Mouse (Mus musculus): ENCODE measurements around the gene Prkce.

Gene Prkce

DNA sequence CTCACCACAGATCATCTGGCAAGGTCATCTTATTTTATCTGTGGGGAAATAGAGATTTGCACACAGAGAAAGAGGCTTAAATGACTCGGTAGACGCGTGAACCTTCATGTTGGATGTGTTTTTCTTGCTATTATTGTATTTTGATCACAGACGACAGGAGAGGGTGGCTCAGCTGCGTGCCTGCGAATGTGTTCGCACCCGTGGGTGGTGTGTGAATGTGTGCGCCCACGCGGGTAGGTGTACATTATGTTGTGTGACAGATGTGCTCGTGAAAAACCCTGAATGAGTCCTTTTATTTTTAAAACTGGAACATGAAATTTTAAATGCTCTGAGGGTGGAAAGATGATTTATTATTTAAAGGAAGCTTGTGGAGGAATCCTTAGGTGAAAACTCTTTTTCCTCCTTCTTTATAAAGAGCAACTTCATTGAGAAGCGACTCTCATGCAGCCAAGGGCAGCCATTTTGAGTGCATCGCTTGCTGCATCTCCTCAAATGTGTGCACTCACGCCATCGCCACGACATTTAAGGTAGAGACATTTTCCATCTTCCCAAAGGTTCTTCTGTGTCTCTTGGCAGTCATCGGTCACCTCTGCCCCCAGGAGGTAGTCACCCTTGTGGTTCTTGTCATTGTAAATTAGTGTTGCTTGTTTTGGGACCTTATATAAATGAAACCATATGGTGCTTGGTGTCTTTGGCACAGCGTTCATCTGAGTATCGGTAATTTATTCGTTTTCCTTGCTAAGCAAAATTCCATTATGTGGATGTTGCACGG is 177.8 kb downstream of the Prkce start:
- no peak for DNase-seq

DNA sequence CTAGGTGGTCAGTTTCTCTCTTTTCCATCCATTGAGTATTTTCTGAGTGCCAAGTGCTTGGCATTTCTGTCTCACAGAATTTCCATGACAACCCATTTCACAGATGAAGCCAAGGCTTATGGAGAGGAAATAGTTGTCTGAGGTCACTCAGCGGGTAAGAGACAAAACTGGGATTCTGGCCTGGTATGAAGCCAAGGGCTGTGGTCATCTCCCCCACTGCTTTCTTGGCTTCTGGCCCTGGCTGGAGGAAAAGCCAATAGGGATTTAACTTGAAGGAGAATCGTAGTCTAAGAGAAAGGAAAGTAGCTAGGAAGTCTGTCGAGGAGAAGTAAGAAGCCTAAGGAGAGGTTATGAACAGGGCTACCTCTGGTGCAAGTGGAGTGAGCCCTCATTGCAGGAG is 182.7 kb downstream of the Prkce start:
- peak; percentile 81 to 86 for DNase-seq

DNA sequence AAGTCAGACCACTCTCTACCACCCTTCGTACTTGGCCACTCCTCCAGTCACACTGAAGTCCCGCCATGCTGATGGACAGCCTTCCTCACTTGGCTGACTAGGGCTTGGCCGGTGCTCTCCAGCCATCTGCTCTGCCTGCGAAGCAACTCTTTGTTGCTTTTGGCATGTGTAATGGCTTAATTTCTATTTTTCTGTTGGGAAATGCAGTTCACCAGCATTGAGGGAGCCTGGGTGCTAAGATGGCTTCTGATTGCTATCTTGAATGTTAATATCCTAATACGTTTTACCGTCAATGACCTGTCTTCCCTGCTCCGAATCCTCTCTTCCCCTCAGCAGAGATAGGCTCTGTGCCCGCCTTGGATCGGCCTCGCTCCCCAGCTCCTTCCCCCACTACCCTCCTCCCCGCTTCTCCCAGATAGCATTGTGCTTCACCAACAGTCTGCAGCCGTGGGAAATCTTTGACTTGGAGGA is 183.2 kb downstream of the Prkce start:
- peak; percentile 48 to 65 for DNase-seq

DNA sequence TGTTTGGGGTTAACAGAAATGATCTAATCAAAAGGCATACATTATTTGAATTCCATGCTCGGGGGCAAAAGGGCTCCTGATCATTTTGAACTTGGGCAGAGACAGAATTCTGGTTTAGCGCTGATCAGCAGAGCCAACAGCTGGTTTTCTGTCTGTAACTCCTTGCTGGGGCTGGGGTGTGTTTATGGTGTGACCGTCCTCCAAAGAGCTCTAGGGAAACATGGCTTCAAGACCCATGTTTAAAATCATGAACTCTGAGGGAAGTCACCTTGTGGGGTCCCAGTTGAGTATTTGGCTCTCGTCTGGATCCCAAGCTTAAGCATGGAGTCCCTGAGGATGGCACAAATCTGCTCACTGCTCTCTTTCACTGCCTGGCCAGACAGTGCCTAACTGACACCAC is 183.7 kb downstream of the Prkce start:
- no peak for DNase-seq

DNA sequence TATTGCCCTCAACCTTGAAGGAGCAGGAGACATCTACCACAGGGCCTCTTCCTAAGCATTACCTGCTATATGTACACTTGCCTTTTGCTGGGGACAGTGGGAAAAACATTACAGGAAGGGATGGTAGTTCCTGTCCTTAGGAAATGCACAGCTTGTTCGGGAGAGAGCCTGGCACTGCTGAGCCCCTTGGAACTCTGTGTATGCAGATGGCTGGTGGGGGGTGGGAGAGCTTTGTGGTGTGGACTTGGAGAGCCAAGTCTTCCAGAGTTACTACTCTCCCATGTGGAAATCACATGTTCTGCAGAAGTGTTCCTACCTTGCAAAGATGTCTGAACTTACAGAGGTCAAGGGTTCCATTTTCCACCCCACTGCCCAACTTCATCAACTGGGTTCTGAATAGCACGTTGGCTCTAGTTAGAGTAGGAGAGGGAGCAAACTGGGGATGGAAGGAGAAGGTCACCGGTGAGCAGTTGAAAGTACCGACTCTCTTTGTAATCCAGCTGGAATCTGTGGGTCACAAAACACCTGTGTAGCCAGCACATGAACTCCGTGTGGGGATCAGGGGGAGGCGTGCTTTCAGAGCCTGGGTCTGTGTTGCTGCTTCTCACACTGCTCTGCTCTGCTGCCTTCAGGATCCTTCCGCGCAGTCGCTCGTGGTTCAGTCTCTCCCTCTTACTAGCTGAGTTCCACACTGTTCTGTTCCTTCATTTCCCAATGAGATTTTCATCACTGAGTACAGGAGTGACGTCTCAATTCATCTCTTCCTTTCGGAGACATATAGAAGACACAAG is 184.9 kb downstream of the Prkce start:
- no peak for DNase-seq

DNA sequence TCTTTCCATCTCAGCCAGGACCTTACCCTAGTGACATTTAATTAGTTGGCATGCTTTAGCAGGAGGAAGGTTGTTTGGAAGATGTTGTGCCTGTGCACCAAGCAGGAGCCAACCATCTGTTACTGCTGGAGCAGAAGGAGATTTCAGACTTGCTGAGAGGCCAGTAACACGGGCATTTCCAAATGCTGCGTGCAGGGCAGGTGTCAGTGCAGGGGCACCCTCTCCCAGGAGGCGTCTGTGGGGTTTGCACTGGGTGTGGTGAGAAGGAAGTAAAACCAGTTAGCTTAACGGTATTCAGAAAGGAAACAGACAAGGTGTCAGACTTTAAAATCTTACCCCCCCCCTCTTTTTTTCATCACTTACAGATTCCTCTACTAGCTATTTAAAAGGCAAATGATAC is 186.1 kb downstream of the Prkce start:
- DNase-seq, result no peak

DNA sequence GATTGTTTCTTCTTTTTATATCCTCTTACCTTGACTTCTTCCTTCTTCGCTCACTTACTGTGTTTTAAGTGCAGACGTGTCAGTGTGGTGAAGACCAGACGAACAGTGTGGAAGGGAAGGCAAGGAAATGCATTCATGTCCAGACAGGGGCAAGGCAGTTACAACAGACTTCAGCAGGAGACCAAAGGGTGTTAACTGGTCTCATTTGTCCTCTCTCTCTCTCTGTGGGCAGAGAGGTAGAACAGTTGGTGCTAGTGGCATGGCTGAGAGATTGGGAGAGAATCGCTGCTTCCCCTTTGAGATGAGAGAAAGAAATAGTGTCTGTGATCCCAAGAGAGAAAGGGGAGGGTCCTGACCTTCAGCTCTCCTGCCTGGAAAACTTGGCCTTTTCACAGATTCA is 186.5 kb downstream of the Prkce start:
- DNase-seq, result no peak

DNA sequence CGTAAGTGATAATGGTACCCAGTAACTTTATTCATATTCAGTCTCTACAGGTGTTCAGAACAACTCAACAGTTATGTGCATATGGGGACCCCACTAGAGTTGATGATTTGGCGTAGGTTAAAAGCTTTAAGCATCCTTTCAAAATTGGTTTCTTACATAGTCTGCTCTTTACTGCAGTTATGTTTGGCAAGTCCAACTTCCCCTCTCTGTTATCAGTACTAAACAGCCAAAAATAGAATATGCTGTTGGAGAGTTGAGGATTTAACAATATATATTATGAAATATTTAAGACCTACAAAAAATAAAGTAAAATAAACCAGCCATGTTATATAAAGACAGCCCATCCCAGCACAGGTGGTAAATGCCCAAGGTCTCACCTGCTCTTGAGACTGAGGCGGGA is 187.3 kb downstream of the Prkce start:
- DNase-seq, result no peak

DNA sequence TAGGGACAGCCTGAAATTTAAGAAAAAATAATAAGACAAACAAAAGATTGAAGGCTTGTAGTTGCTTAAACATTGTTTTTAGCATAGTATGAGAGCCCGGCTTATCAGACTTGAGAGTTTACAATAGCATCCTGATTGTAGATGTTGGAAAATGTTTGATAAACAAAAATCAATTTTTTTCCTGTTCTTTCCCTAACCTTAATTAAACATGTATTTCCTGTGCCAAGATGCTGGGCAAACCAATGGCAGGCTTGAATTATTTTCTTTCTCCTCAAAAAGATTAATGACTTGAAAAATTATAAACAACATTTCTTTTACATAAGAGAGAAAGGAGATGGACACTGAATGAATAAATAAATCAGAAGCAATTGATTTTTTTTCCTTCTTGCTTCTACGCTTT is 187.7 kb downstream of the Prkce start:
- no peak for DNase-seq

DNA sequence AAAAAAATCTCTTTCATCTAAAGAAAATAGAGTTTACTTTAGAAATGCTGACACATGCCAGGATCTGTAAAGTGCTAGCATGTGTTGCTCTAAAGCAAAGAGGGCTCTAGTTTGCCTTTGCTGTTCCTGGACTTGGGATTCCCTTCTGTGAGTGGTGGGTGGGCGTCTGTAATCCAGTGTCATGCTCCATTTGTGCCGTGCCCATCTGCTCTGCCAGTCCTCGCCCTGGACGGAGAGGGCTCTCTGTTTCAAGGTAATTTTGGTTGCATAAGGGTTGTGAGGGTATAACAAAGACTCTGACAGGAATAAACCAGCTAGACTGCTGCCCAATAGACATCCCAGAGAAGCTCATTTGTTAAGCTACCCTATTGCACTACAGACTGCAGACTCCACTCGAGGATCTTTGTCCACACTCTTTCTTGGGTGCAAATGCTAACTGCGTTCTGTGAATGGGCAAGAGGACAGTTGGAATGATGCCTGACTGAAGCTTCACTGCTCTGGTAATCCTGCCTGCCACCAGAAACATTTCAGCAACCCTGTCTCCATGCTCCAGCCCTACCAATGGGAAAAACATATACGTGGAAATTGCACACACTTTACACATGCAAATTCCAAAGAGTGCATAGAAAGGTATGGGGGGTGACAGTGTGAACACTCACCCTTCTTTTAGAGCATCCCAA is 188.3 kb downstream of the Prkce start:
- DNase-seq, result no peak

DNA sequence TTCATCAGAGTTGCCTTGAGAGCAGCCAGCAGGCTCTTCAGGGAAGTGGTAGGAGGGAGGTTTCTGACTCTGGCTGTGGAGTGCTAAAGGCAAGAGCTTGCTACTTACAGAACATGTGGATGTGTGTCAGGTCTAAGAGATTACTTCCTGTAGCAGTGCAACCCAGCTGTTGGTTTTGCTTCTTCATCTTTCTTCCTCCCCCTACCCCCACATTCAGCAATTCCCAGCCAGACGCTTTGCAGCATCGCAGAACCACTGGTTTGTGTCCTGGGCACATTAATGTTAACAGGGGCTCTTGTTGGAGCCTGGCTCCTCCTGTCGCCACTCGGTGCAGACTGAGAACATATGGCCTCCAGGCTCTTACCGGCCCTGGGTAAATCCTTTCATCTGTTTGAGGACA is 190.8 kb downstream of the Prkce start:
- no peak for DNase-seq

DNA sequence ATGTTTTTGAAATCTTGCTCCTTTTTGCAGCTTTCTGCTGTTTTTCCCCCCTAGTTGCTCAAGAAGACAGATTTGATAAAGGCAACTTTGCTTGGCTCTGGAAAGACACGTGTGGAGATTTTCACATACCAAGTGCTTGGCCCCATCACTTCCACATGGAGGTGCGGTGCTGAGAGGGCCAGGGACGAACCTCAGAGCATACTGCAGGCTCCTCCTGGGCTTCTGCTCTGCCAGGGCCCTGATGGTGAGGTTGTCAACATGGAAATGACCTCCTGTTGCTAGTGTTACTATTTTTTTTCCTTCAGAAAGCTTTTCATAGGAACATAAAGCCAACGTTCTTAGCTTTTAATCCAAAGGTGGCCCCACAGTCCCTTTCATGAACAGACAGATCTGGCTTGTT is 191.3 kb downstream of the Prkce start:
- no peak for DNase-seq

DNA sequence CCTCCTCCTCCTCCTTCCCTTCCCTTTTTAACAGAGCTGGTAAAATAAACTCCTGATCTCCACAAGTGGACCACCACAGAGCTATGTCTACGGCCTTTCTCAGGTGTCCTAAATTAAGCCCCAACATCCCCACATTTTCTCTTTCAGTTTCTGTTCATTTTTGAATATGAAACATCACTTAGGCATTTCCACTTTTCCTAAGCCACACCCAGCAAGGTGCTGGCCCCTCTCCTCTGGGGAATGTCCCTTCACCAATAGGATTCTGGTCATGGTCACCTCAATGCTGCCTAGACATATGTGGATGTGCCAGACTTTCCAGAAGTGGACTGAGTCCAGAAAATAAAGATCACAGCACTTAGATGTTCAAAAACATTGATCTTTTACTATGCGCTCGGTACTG is 193.3 kb downstream of the Prkce start:
- no peak for DNase-seq

DNA sequence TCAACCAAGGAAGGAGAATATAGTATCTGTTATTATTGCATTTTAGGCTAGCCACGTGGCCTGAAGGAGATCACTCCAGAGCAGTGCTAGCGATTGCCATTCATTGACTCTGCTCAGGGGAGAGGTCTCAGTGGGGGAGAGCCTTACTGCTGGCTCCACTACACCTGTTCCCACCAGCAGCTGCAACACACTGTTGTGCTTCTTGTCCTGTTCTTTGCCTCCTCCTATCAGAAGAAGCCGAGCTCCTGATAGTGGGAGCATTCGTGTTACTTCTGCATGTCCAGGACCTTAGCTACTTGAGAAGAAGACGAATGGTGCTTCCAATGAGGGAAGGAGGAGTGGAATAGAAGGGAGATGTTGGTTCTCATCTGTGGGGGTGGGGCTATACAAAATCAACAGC is 195.8 kb downstream of the Prkce start:
- no peak for DNase-seq

DNA sequence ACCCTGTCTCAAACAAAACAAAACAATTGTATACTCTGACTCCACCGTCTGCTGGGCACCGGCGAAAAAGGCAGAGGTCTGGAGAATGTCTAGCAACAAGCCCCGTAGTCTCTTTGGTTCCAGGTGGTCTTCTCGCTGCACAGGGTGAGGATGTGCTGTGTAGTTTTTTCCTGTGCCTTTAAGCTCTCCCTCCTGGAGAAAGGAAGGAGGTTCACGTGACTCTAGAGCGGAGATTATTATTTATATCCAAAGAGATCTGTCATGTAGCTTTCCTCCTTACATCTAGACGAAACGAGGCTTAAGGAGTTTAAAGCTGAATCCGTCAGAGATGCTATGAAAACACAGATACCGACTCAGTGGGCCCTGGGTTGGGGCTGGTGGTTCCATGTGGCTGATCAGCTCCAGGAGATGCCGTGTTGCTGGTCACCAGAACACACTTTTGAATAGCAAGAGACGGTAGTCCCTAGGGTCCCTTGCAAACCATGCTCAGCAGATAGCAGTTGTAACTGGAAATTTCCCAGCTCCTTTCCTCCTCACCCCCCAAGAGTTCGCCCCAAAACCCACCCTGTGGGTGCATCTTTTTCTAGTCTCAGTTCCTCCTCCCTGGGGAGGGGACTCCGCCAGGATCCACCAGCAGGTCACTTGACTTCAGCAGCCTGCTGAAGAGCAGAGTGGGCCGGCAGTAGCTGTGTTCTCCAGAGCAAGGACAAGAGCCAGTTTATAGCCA is 196.9 kb downstream of the Prkce start:
- DNase-seq, result no peak

DNA sequence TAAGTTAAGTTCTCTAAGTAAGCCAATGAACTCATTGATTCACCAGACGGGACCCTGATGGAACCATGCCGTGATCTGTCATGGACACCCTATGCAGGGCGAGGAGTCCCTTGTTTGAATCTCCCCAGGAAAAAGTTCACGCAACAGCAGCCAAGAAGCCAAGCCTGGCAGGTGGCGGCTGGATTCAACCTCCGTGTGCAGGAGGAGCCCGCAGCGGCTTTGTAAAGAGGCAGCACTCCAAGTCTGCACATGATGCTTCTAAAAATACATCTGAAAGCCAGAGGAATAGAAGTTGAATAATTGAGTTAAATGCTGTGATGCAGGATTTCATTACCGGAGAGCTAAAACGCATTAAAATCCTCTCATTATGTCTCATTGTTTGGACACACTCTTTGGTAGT is 199.3 kb downstream of the Prkce start:
- no peak for DNase-seq

DNA sequence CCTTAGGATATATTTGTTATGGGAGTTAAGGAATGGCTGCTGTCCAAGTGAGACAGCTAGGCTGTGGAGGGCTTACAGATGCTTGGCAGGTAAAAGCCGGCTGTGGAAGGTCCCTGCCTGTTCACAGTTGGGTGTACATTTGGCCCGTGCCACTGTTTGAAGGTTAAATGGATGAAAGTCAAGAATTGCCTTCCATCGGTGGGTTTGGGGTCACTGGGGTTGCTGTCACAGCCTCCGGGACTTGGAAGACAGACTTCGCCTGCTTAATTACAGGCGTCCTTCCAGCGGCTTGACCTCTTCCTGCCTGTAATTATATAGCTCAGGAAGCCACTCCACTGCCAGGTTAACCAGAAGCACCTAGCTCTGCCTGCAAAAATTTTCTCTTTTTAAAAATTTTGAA is 200.1 kb downstream of the Prkce start:
- no peak for DNase-seq

DNA sequence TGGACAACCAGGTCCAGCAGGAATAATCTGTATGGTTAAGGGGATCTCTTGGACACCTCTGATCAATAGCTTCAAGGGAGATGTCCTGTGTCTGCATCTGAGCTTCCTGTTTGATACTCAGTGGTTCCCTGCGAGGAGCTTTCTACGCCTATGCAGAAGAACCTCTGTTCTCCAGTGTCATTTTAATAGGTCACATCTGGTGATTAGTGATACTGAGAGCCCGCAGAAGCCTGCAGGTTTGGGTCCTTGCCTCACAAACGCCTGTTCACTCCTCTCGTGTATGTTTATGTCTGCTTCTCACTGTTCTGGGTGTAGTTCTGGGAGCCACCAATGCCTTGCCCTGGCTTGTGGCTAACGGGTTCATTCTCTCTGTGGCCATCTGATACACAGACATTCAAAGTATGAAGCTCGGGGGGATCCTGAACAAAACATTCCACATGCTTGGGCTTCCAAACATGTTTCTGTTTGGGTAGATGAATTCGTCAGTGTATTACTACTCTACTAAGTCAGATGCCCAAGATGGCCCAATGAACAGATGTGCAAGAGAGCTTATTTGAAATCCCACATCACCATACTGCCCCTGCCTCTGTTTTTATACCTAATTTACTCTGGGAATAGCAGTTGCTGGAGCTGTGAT is 202.6 kb downstream of the Prkce start:
- DNase-seq, result no peak

DNA sequence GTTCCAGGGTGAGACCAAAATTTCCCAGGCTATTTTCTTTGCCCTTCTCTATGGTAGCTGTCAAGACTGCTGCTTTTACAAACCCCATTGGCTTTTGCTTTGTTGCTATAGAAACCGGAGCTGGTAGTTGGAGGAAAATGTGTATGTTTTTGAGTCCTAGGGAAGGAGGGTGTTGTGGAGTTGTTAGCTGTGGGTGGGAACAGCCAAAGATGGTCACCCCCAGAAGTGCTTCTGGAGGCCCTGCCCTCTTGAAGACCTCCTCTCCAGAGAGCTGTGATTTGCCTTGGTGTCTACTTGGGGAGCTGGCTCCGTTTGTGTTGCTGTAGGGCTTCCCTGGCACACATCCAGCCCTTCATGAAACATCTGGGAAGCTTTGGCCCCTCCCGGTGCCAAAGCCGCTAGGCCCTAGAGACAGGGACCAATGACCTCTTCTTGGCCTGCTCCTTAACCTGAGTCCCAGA is 203.5 kb downstream of the Prkce start:
- peak; percentile 48 to 64 for DNase-seq

DNA sequence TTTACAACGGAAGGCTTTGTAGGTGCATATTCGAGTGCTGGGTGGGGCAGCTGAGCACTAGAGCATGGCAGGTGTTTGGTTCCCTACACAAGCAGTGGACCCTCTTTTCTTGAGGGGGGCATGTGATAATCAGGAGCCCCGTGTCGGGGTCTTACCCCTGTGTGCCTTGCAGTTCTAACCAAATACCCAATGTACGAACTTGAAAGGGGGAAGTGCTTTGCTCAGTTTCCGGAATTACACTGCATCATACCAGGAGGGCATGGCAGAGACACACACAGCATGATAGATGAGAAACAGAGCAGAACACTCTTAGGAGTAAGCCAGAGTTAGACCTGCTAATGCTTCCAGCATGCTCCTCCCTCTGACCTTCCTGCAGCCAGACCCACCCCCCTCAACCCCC is 208.8 kb downstream of the Prkce start:
- no peak for DNase-seq

DNA sequence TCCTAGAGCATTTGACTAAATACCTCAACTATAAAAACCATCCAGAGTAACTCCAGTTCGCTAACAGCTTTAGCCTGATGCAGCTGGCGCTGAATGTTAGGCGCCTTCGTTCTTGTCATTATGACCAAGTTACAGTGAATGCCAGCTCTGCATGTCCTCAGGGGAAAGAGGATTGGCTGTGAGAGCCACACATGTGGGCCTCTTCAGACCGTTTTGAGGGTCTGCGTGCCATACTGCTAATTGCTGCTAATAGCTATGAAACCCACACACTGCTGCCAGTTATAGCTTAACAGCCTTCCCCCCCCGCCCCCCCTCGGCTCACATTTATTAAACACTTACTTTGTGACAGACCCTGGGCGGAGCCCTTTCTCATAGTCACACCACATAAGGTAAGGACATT is 210.3 kb downstream of the Prkce start:
- no peak for DNase-seq

DNA sequence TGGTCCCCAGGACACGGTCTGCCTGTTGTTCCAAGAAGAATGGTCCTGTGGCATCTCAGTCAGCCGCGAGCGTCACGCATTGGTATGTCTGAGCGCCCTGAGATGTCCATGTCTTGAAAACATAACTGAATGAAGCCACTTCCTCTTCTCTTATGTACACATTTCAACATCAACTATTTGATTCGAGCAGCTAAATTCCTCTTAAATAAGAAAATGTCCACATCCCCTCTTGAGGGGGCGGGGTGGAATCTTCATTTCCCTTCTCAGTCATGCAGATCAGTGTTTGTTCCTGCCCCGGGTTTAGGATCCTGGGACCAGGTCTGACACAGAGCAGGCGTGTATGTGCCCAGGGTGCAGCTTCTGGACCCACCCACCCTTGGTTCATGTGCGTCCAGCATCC is 211.0 kb downstream of the Prkce start:
- DNase-seq, result peak; percentile 27 to 51
